Mouse (Mus musculus): ENCODE measurements around the gene Ddx19a.
"Not testable (repeated sequence)": the region's sequence is repeated elsewhere in the genome, so short reads cannot be mapped to it uniquely, and the experiment has no call there.

Gene Ddx19a

GRCm38 (mm10) chr8:110938882-110939589, 58.6 kb downstream of the Ddx19a start:
- no peak for DNase-seq (ENCODE audit: extremely low spot score, low spot score)

- no peak for DNase-seq (ENCODE audit: extremely low spot score, low spot score)
Measured at GRCm38 (mm10) chr8:110936217-110936616, 61.4 kb downstream of the Ddx19a start.

GRCm38 (mm10) chr8:110933272-110933671, 64.3 kb downstream of the Ddx19a start:
- no peak for DNase-seq (ENCODE audit: extremely low spot score, low spot score)

- DNase-seq (ENCODE audit: extremely low spot score, low spot score) = no peak
Measured at GRCm38 (mm10) chr8:110932444-110932843, 65.2 kb downstream of the Ddx19a start.

- no peak for DNase-seq (ENCODE audit: extremely low spot score, low spot score)
Measured at GRCm38 (mm10) chr8:110931176-110931939, 66.2 kb downstream of the Ddx19a start.

GRCm38 (mm10) chr8:110929672-110930071, 67.9 kb downstream of the Ddx19a start:
- not testable (repeated sequence) for DNase-seq (ENCODE audit: extremely low spot score, low spot score)

- DNase-seq (ENCODE audit: extremely low spot score, low spot score) = no peak
Measured at GRCm38 (mm10) chr8:110929066-110929465, 68.5 kb downstream of the Ddx19a start.

- no peak for DNase-seq (ENCODE audit: extremely low spot score, low spot score)
Measured at GRCm38 (mm10) chr8:110928435-110928834, 69.2 kb downstream of the Ddx19a start.

GRCm38 (mm10) chr8:110926690-110927089, 70.9 kb downstream of the Ddx19a start:
- DNase-seq (ENCODE audit: extremely low spot score, low spot score) = no peak

- no peak for DNase-seq (ENCODE audit: extremely low spot score, low spot score)
Measured at GRCm38 (mm10) chr8:110925691-110926140, 71.9 kb downstream of the Ddx19a start.
